Mouse (Mus musculus): Measurements from ENCODE around the gene Cdt1. TPM values are rescaled to one million over a fixed set of nuclear protein-coding genes. Genes with fewer than 3 reads are reported as not detected.
A peak's percentile ranks its signal among the peaks of the same experiment; 100 is the strongest.

Cdt1 gene
- polyA plus RNA-seq, 1 experiment = 50.4 TPM

- peaks cover 2% of the 10 kb centered on the region; the same call in 1 of the 2 replicates for H3K36me3 ChIP-seq (ENCODE audit: control insufficient read depth, insufficient read depth, low read length)
- no peaks in the 10 kb centered on the region for H3K27me3 ChIP-seq (ENCODE audit: control insufficient read depth, insufficient read depth, low read length)
- H3K4me3 ChIP-seq (ENCODE audit: extremely low read depth, insufficient read depth, insufficient read length) = no peak overlapping the region
- H3K4me1 ChIP-seq (ENCODE audit: control insufficient read depth, insufficient read depth, insufficient read length) = peaks cover 6% of the 10 kb centered on the region; the same call in 1 of the 2 replicates
- TF ChIP-seq POLR2A (IDR thresholded peaks at IDR 0.05; ENCODE audit: low read depth, low read length) (no peak), CTCF (IDR thresholded peaks at IDR 0.05; ENCODE audit: extremely low read depth, insufficient read depth, insufficient read length, insufficient replicate concordance) (no peak)
- 61% methylated on average over 4 of the region's 4 CpGs for WGBS
- no peak overlapping the region for H3K27ac ChIP-seq (ENCODE audit: insufficient read depth, low read length)
- no peak for DNase-seq (ENCODE audit: low read depth in 1 of 2, low spot score in 2 of 2)
Measured at GRCm38 (mm10) chr8:122610209-122610608, 42.4 kb downstream of the Cdt1 start.

- DNase-seq (ENCODE audit: low read depth in 1 of 2, low spot score in 2 of 2) = peak in 1 of 2 experiments; percentile 36
- Histone ChIP-seq H3K4me3 (ENCODE audit: extremely low read depth, insufficient read depth, insufficient read length) (peak overlapping the region; percentile 75), H3K27ac (ENCODE audit: insufficient read depth, low read length) (peak overlapping the region; percentile 95), H3K36me3 (ENCODE audit: control insufficient read depth, insufficient read depth, low read length) (peaks cover 5% of the 10 kb centered on the region), H3K27me3 (ENCODE audit: control insufficient read depth, insufficient read depth, low read length) (no peaks in the 10 kb centered on the region), H3K4me1 (ENCODE audit: control insufficient read depth, insufficient read depth, insufficient read length) (peaks cover 4% of the 10 kb centered on the region; the same call in 1 of the 2 replicates)
- TF ChIP-seq CTCF (IDR thresholded peaks at IDR 0.05; ENCODE audit: extremely low read depth, insufficient read depth, insufficient read length, insufficient replicate concordance) = no peak
- TF ChIP-seq POLR2A (IDR thresholded peaks at IDR 0.05; ENCODE audit: low read depth, low read length) = no peak
- 3% methylated on average over 20 of the region's 20 CpGs for WGBS
Measured at GRCm38 (mm10) chr8:122610612-122611277, 42.9 kb downstream of the Cdt1 start.

GRCm38 (mm10) chr8:122611295-122612133 lies 43.7 kb downstream of the Cdt1 start, which contains the start of the genes Galns and Trappc2l:
Gene Galns, minus strand, starts transcription at chr8:122611463.
Gene Trappc2l, plus strand, starts transcription at chr8:122611640.
- peak; percentile 94 to 95 for DNase-seq (ENCODE audit: low read depth in 1 of 2, low spot score in 2 of 2)
- under 1% methylated on average over 57 of the region's 57 CpGs for WGBS

GRCm38 (mm10) chr8:122616181-122616905 lies 48.5 kb downstream of the Cdt1 start:
- DNase-seq (ENCODE audit: low read depth in 1 of 2, low spot score in 2 of 2) = no peak
- H3K27me3 ChIP-seq (ENCODE audit: control insufficient read depth, insufficient read depth, low read length) = no peaks in the 10 kb centered on the region
- WGBS = 81% methylated on average over 9 of the region's 9 CpGs
- H3K4me1 ChIP-seq (ENCODE audit: control insufficient read depth, insufficient read depth, insufficient read length) = peaks cover 4% of the 10 kb centered on the region; the same call in 1 of the 2 replicates
- H3K4me3 ChIP-seq (ENCODE audit: extremely low read depth, insufficient read depth, insufficient read length) = no peak overlapping the region
- TF ChIP-seq CTCF (IDR thresholded peaks at IDR 0.05; ENCODE audit: extremely low read depth, insufficient read depth, insufficient read length, insufficient replicate concordance) = no peak
- H3K27ac ChIP-seq (ENCODE audit: insufficient read depth, low read length) = no peak overlapping the region
- H3K36me3 ChIP-seq (ENCODE audit: control insufficient read depth, insufficient read depth, low read length) = peaks cover 5% of the 10 kb centered on the region

More at GRCm38 (mm10) chr8:122611295-122612133, 43.7 kb downstream of the Cdt1 start, which contains the start of the genes Galns and Trappc2l:
- Histone ChIP-seq H3K4me1 (ENCODE audit: control insufficient read depth, insufficient read depth, insufficient read length) (peaks cover 4% of the 10 kb centered on the region; the same call in 1 of the 2 replicates), H3K4me3 (ENCODE audit: extremely low read depth, insufficient read depth, insufficient read length) (peak within 1 kb of the TSS; percentile 75), H3K36me3 (ENCODE audit: control insufficient read depth, insufficient read depth, low read length) (peaks cover 5% of the 10 kb centered on the region), H3K27me3 (ENCODE audit: control insufficient read depth, insufficient read depth, low read length) (no peaks in the 10 kb centered on the region), H3K27ac (ENCODE audit: insufficient read depth, low read length) (peak within 1 kb of the TSS; percentile 95)
- 0 out of 2 replicates have a peak, but pooled peaks have one; percentile 9 for TF ChIP-seq CTCF (IDR thresholded peaks at IDR 0.05; ENCODE audit: extremely low read depth, insufficient read depth, insufficient read length, insufficient replicate concordance)
- peak; percentile 57 for TF ChIP-seq POLR2A (IDR thresholded peaks at IDR 0.05; ENCODE audit: low read depth, low read length)

GRCm38 (mm10) chr8:122617947-122618546 lies 50.2 kb downstream of the Cdt1 start:
- WGBS = 61% methylated on average over 5 of the region's 7 CpGs
- peak; percentile 65 to 80 for DNase-seq (ENCODE audit: low read depth in 1 of 2, low spot score in 2 of 2)
- H3K27ac ChIP-seq (ENCODE audit: insufficient read depth, low read length) = no peak overlapping the region
- H3K4me3 ChIP-seq (ENCODE audit: extremely low read depth, insufficient read depth, insufficient read length) = no peak overlapping the region
- TF ChIP-seq POLR2A (IDR thresholded peaks at IDR 0.05; ENCODE audit: low read depth, low read length) (no peak), CTCF (IDR thresholded peaks at IDR 0.05; ENCODE audit: extremely low read depth, insufficient read depth, insufficient read length, insufficient replicate concordance) (peak; percentile 51; the same call in 1 of the 2 replicates)
- H3K36me3 ChIP-seq (ENCODE audit: control insufficient read depth, insufficient read depth, low read length) = peaks cover 5% of the 10 kb centered on the region
- no peaks in the 10 kb centered on the region for H3K27me3 ChIP-seq (ENCODE audit: control insufficient read depth, insufficient read depth, low read length)
- no peaks in the 10 kb centered on the region for H3K4me1 ChIP-seq (ENCODE audit: control insufficient read depth, insufficient read depth, insufficient read length)

Data from spleen, adult 2 months (tissue).